Mouse (Mus musculus) colon, adult 2 months (tissue): Measurements from ENCODE around the gene Htr2b. TPM values are rescaled to one million over a fixed set of nuclear protein-coding genes. Genes with fewer than 3 reads are reported as not detected.

Source experiments
- polyA plus RNA-seq: library from polyadenylated mRNA; depleted of rRNA; stranded (reverse); fragments of >200 nt; gene quantifications from 2 replicates; pipeline ENCODE4 v1.2.3, GENCODE M21; 2012; rRNA removed

The Htr2b gene
- polyA plus RNA-seq: 1.9 and 3.2 TPM in 2 replicates

GRCm38 (mm10) chr1:86111779-86112178, at the start of gene Htr2b:
Gene Htr2b, minus strand, starts transcription at chr1:86111970.

GRCm38 (mm10) chr1:86154133-86154823, 42.5 kb upstream of the Htr2b start, which contains the start of gene Armc9:
Gene Armc9, plus strand, starts transcription at chr1:86154780.

GRCm38 (mm10) chr1:86133337-86133736, 21.6 kb upstream of the Htr2b start, which contains the start of gene Gm21972:
Gene Gm21972, plus strand, starts transcription at chr1:86133637.

DNA sequence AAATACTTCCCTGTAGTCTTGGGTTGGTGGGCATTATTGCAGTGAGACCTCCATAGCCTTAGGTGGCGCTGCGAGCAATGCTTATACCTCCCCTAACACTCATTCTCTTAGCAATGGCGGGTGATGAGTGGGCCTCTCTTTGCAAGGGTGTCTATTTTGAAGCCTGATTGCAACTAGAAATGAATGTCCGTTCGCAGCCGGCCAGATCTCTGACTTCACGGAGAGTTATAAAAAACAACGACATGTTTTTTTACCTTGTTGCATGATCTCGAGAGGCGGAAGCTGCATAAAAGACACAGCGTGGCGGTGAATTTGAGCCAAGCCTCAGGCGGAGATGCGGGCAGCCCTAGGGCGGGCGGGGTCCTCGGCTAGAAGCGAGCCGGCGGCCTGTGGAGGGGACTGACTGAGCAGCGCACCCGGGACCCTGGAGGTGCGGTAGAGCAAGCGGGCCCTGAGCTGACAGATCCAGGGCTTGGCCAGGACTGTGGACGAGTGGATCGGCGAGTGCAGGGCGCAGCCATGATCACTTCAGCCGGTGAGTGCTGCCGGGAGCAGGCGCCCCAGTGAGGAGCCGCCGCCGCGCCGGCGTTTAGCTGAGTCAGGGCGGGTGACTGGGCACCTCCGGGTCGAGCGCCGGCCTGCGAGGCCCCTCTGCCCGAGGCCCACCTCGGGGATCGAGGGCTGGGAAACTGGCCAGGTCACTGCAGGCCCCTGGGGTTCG, 47.3 kb downstream of the Htr2b start, which contains the start of gene Psmd1:
TSS of gene Psmd1 (plus strand) at position 117 of the 721 bp plus-strand sequence.

Other genes starting within 250 kb of the Htr2b start
- 119 and 167 TPM in 2 replicates for gene Itm2c, start 217.7 kb downstream of the Htr2b start, polyA plus RNA-seq
- gene 4933407L21Rik, start 183.5 kb downstream of the Htr2b start, polyA plus RNA-seq: 0.06 TPM in 1 of 2 replicates, not detected in the other
- gene Gpr55, start 151.0 kb downstream of the Htr2b start, polyA plus RNA-seq: 0.42 and 0.54 TPM in 2 replicates
- gene Spata3, start 95.2 kb downstream of the Htr2b start, polyA plus RNA-seq: not detected in 2 replicates
- 32.6 and 39.8 TPM in 2 replicates for gene 2810459M11Rik, start 66.1 kb downstream of the Htr2b start, polyA plus RNA-seq
- 23.3 and 29.8 TPM in 2 replicates for gene Psmd1, start 47.6 kb downstream of the Htr2b start, polyA plus RNA-seq
- 0.62 TPM in 1 of 2 replicates, not detected in the other for gene Gm21972, start 21.7 kb upstream of the Htr2b start, polyA plus RNA-seq
- gene Armc9, start 42.8 kb upstream of the Htr2b start, polyA plus RNA-seq: 2.5 and 3.1 TPM in 2 replicates
- 723 and 920 TPM in 2 replicates for gene B3gnt7, start 190.9 kb upstream of the Htr2b start, polyA plus RNA-seq
- gene Ncl, start 247.4 kb upstream of the Htr2b start, polyA plus RNA-seq: 4.1 and 7.6 TPM in 2 replicates